Comparison of ENCODE assay signal across 10 mouse cellular contexts in the genomic region with DNA sequence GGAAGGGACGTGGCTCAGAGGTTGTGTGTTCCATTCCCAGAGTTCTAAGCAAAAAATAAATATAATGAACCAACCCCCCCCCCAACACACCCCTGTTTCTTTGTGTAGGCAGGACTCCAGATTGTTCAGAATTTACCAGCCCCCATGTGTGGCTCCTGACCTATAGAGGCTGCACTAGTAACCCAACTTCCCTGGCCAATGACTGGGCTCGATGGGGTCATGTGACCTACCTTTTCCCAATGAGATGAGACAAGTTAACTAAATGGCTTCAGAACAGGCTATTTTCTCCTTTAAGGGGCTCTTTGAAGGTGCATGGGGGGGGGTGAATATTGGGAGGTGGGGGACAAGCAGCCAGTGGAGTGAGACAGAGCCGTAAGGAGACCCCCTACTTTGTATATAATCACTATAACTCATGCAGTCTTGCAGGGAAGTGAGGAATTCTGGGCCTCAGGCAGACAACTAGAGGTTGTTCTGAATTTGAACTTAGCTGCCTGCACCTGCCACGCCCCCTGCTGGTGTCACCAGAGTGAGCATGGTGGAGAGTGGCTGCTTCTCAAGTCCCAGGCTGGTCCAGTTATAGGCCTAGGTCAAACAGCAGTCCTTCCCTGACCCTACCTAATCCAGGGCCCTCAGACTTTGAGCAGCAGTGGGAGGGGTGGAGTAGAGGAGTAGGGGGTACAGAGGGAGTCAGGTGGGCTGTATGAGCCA. TPM values are rescaled to one million over a fixed set of nuclear protein-coding genes. Genes with fewer than 3 reads are reported as not detected.
A peak's percentile ranks its signal among the peaks of the same experiment; 100 is the strongest.
DNase-seq lines count a peak whose midpoint lies in the region; ATAC-seq and TF ChIP-seq lines count a peak whose summit lies in the region.
"Had no signal": no experiment of that assay in that cellular context is flagged by ENCODE, and none has a peak within 500 bp of the region (broad histone marks: within the 10 kb centered on the region; RNA-seq: fewer than 3 reads in every experiment).

No protein-coding gene starts in this region.

- no peaks in the 10 kb centered on the region for H3K9me3 ChIP-seq in lung, embryonic 14.5 days (ENCODE audit: low read depth, low read length)
- H3K9me3 ChIP-seq: embryonic facial prominence, embryonic 12.5 days had no signal

- no peaks in the 10 kb centered on the region for H3K27me3 ChIP-seq in lung, embryonic 14.5 days (ENCODE audit: insufficient read depth, low read length)
- H3K27me3 ChIP-seq: embryonic facial prominence, embryonic 12.5 days had no signal

- H3K4me3 ChIP-seq in gastrocnemius, adult 2 months: no peak overlapping the region
- no peak overlapping the region for H3K4me3 ChIP-seq in lung, embryonic 14.5 days (ENCODE audit: low read depth, low read length)
- H3K4me3 ChIP-seq: embryonic facial prominence, embryonic 12.5 days had no signal

- H3K4me2 ChIP-seq in lung, embryonic 14.5 days: no peak overlapping the region

- no peak for ATAC-seq in lung, embryonic 14.5 days (ENCODE audit: insufficient read depth)
- ATAC-seq in megakaryocyte progenitor cell, adult 5-6 weeks (replicated peaks; ENCODE audit: poor library complexity): peak; percentile 43

- peak; percentile 39 for TF ChIP-seq CTCF in gastrocnemius, adult 2 months (IDR thresholded peaks at IDR 0.05)
- peak; percentile 57 for TF ChIP-seq CTCF in lung, embryonic 14.5 days (IDR thresholded peaks at IDR 0.05; ENCODE audit: low read depth)

- 0 out of 2 replicates have a peak, but pooled peaks cover 4% of the 10 kb centered on the region for H3K36me3 ChIP-seq in lung, embryonic 14.5 days (ENCODE audit: insufficient read depth)
- H3K36me3 ChIP-seq: embryonic facial prominence, embryonic 12.5 days had no signal

- no peak overlapping the region for H3K27ac ChIP-seq in gastrocnemius, adult 2 months
- no peak overlapping the region for H3K27ac ChIP-seq in lung, embryonic 14.5 days (ENCODE audit: low read depth)
- H3K27ac ChIP-seq: embryonic facial prominence, embryonic 12.5 days had no signal

- WGBS in lung, embryonic 14.5 days: 69% methylated on average over 4 of the region's 4 CpGs

- intact Hi-C loops in gastrocnemius, adult 2 months (cut with DNase I): no loop called here

- H3K4me1 ChIP-seq in lung, embryonic 14.5 days (ENCODE audit: insufficient read depth): peaks cover 9% of the 10 kb centered on the region; the same call in 1 of the 2 replicates

- H3K9ac ChIP-seq in lung, embryonic 14.5 days: no peak overlapping the region
- H3K9ac ChIP-seq: embryonic facial prominence, embryonic 12.5 days had no signal

- no peak for DNase-seq in gastrocnemius, adult 2 months
- DNase-seq in gastrocnemius, adult 18-20 months (ENCODE audit: low spot score): no peak
- no peak for DNase-seq in lung, embryonic 14.5 days
- DNase-seq in lung, postnatal 36 days: no peak
- peak; percentile 78 for DNase-seq in ZHBTc4 (ENCODE audit: low read depth, low spot score)
- no peak for DNase-seq in spleen, postnatal 36 days (ENCODE audit: low spot score in 2 of 2)
- DNase-seq in c-Kit-positive CD71-positive TER-119-positive erythroid progenitor cells, embryonic 14.5 days (ENCODE audit: low spot score): no peak

RNA-seq across cellular contexts. Expression of a gene that starts 17.1 kb away (rescaled TPM):
- total RNA-seq in gastrocnemius, adult 2 months (2021): 1 to 10 TPM; 1.2 to 2.2 TPM
- 1 to 10 TPM; 1.2 to 1.7 TPM for total RNA-seq in gastrocnemius, adult 18-20 months (2021)
- 6.4 and 9.1 TPM in 2 replicates for polyA plus RNA-seq in lung, embryonic 14.5 days (2014; fragmentation: Nextera tagmentation; extraction: Ambion mirVana)
- total RNA-seq in megakaryocyte progenitor cell, adult 5-6 weeks (2015): not detected in 2 replicates
- 0.04 TPM in 1 of 2 replicates, not detected in the other for total RNA-seq in megakaryocyte progenitor cell, adult 5-6 weeks (2017)

RNA-seq across cellular contexts. Expression of a gene that starts 46.0 kb away (rescaled TPM):
- not detected for total RNA-seq in gastrocnemius, adult 2 months (2021)
- total RNA-seq in gastrocnemius, adult 18-20 months (2021): not detected
- not detected in 2 replicates for polyA plus RNA-seq in lung, embryonic 14.5 days (2014; fragmentation: Nextera tagmentation; extraction: Ambion mirVana)
- 0.12 TPM in 1 of 2 replicates, not detected in the other for total RNA-seq in megakaryocyte progenitor cell, adult 5-6 weeks (2015)
- total RNA-seq in megakaryocyte progenitor cell, adult 5-6 weeks (2017): not detected in 2 replicates
- polyA plus RNA-seq: embryonic facial prominence, embryonic 12.5 days; hindbrain, embryonic 11.5 days had no signal
